ENCODE assay signal across 19 mouse cellular contexts in the genomic region with DNA sequence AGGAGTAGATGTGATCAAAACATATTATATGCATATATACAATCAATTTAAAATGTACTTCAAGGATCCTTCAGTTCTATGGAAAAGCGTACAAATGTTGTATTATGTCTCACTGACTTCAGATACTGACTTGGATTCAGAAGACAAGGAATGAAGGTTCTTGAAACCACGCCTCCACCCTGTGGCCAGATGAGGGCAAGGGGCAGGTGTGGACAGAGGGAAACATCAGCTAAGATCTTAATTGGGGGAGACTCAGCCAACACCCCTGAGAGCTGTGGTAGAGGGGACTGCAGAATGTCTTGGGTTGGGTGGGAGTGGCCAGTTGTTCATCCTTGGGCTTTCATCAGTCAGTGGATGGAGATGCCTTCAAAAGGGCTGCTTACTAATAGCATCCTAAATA. TPM values are rescaled to one million over a fixed set of nuclear protein-coding genes. Genes with fewer than 3 reads are reported as not detected.
"Had no signal": no experiment of that assay in that cellular context is flagged by ENCODE, and none has a peak within 500 bp of the region (broad histone marks: within the 10 kb centered on the region; RNA-seq: fewer than 3 reads in every experiment).

No protein-coding gene starts in this region.

- H3K4me3 ChIP-seq: lung, embryonic 15.5 days; megakaryocyte, embryonic 14.5 days; midbrain, embryonic 13.5 days; midbrain, embryonic 15.5 days; neural tube, embryonic 12.5 days; stomach, embryonic 15.5 days had no signal

- H3K36me3 ChIP-seq: lung, embryonic 15.5 days; midbrain, embryonic 13.5 days; midbrain, embryonic 15.5 days; neural tube, embryonic 12.5 days; stomach, embryonic 15.5 days had no signal

- H3K4me1 ChIP-seq: lung, embryonic 15.5 days; megakaryocyte, embryonic 14.5 days; midbrain, embryonic 13.5 days; midbrain, embryonic 15.5 days; neural tube, embryonic 12.5 days; stomach, embryonic 15.5 days had no signal

- H3K27me3 ChIP-seq: lung, embryonic 15.5 days; midbrain, embryonic 13.5 days; midbrain, embryonic 15.5 days; neural tube, embryonic 12.5 days; stomach, embryonic 15.5 days had no signal

- DNase-seq: lung, adult 2 months; lung, postnatal 14 days; lung, postnatal 36 days; right cerebral cortex, postnatal 14 days; thymus, adult 2 months; thymus, postnatal 25 days; thymus, postnatal 4 days had no signal

- H3K9ac ChIP-seq: lung, embryonic 15.5 days; midbrain, embryonic 13.5 days; midbrain, embryonic 15.5 days; neural tube, embryonic 12.5 days; stomach, embryonic 15.5 days had no signal

- H3K27ac ChIP-seq: lung, embryonic 15.5 days; macrophage; midbrain, embryonic 13.5 days; midbrain, embryonic 15.5 days; neural tube, embryonic 12.5 days; stomach, embryonic 15.5 days; stomach, postnatal 0 days had no signal

- H3K4me2 ChIP-seq: lung, embryonic 15.5 days; midbrain, embryonic 11.5 days; midbrain, embryonic 13.5 days; midbrain, embryonic 15.5 days; neural tube, embryonic 12.5 days; stomach, embryonic 15.5 days had no signal

- ATAC-seq: lung, postnatal 0 days; midbrain, embryonic 13.5 days; midbrain, embryonic 15.5 days had no signal

- H3K9me3 ChIP-seq: lung, embryonic 15.5 days; megakaryocyte, embryonic 14.5 days; midbrain, embryonic 13.5 days; midbrain, embryonic 15.5 days; neural tube, embryonic 12.5 days; stomach, embryonic 15.5 days had no signal

RNA-seq across cellular contexts. Expression of gene 3425401B19Rik, which starts 30.4 kb away (rescaled TPM):
- total RNA-seq: megakaryocyte progenitor cell, adult 5-6 weeks; monocyte, adult 5-6 weeks had no signal
- polyA plus RNA-seq: macrophage; midbrain, embryonic 11.5 days; midbrain, embryonic 13.5 days; midbrain, embryonic 15.5 days had no signal
